Mouse (Mus musculus) neutrophil, adult 5-6 weeks (primary cell): ENCODE results near the gene Hist1h2bl. TPM values are rescaled to one million over a fixed set of nuclear protein-coding genes. Genes with fewer than 3 reads are reported as not detected.
A peak's percentile ranks its signal among the peaks of the same experiment; 100 is the strongest.
"Not testable (repeated sequence)": the region's sequence is repeated elsewhere in the genome, so short reads cannot be mapped to it uniquely, and the experiment has no call there.

Source experiments
- ATAC-seq: fragments of 151-379, 151-347 bp; 2 replicates; pipeline ENCODE4 v1.8.0; 2017; ENCODE audit warnings: mild to moderate bottlenecking, moderate TSS enrichment; ENCODE audit not compliant: insufficient number of reproducible peaks, poor library complexity, low FRiP score, severe bottlenecking; ENCODE audit errors: extremely low read depth
- total RNA-seq: library from RNA; stranded (forward); fragments of 200-1000 nt; gene quantifications from 2 replicates; pipeline ENCODE4 v1.2.3, GENCODE M21; 2017

The Hist1h2bl gene
- total RNA-seq = 14.4 and 16.0 TPM in 2 replicates

DNA sequence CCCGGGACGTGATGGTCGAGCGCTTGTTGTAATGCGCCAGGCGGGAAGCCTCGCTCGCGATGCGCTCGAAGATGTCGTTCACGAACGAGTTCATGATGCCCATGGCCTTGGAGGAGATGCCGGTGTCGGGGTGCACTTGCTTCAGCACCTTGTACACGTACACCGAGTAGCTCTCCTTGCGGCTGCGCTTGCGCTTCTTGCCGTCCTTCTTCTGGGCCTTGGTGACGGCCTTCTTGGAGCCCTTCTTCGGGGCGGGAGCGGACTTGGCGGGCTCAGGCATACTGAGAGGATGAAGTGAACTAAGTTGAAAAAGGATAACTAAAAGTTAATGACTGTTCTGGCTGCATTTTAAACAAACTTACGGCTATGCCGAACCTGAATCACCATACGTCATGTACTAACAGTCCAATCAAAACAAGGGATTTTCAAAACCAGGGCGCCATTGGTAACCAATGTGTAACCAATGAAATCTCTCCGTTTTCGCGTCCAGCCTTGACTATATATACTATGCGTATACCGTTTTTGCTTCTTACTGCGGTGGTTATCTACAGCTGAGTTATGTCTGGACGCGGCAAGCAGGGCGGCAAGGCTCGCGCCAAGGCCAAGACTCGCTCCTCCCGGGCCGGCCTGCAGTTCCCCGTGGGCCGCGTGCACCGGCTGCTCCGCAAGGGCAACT lies at the start of gene Hist1h2bl, which contains the start of gene Hist1h2ai:
Gene Hist1h2bl, minus strand, starts transcription at position 280 of the 676 bp plus-strand sequence.
Gene Hist1h2ai, plus strand, starts transcription at position 559 of the 676 bp plus-strand sequence.
- peak; percentile 85 for ATAC-seq

DNA sequence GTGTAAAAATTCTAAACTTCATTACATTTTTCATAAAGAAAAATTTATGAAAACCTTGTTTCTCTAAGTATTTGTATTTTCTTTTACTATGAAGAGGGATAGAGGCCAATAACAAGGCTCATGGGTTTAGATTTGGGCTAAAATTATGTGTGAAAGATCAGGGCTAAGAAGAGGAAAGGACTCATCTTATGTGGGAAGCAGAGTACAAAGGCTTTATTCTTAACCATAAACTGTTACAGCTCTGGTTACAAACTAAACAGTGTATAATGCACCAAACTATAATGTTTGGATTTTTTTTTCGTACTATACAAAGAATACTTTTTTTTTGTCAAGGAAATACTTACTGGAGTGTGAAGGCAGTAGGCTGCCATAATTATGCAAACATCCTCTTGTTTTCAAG lies 39.8 kb upstream of the Hist1h2bl start:
- no peak for ATAC-seq

DNA sequence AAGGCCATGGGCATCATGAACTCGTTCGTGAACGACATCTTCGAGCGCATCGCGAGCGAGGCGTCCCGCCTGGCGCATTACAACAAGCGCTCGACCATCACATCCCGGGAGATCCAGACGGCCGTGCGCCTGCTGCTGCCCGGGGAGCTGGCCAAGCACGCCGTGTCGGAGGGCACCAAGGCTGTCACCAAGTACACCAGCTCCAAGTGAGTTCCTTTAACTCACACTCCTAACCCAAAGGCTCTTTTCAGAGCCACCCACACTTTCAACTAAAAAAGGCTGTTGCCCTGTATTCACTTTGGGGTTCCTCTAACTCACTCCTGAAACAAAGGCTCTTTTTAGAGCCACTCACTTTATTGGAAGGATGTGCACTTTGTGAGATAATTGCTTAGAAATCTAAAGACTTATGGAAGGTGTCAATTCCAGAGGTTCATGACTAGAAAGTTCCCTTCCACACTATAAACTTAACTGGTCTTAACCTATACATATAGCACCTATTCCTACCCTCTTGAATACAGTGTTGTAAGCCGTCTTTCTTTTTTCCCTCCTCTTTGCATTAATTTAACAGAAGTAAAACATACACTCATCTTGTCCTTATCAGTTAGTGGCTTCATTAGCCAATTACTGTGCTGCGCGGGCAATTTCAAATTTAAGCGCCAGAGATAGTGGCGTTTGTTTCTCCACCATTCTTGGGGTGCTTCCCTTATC lies 38.5 kb upstream of the Hist1h2bl start:
- not testable (repeated sequence) for ATAC-seq

DNA sequence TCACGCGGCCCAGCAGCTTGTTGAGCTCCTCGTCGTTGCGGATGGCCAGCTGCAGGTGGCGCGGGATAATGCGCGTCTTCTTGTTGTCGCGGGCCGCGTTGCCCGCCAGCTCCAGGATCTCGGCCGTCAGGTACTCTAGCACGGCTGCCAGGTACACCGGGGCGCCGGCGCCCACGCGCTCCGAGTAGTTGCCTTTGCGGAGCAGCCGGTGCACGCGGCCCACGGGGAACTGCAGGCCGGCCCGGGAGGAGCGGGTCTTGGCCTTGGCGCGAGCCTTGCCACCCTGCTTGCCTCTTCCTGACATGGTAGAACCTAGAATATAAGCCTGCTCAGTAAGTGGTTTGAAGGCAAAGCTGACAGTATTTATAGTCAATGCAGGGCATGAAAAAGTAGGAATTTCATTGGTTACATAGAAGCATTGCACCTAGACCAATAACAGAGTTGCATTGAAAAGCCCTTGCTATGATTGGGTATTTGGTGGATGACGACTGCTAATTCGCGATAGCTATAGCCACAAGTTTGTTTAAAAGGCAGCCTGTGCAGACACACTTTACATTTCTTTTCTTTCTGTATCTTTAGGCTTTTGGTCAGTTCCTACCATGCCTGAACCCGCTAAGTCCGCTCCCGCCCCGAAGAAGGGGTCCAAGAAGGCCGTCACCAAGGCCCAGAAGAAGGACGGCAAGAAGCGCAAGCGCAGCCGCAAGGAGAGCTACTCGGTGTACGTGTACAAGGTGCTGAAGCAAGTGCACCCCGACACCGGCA lies 37.8 kb upstream of the Hist1h2bl start, which contains the start of the genes Hist1h2ak and Hist1h2bn:
Gene Hist1h2ak, minus strand, starts transcription at position 304 of the 762 bp plus-strand sequence.
Gene Hist1h2bn, plus strand, starts transcription at position 600 of the 762 bp plus-strand sequence.
- peak; percentile 95 for ATAC-seq

DNA sequence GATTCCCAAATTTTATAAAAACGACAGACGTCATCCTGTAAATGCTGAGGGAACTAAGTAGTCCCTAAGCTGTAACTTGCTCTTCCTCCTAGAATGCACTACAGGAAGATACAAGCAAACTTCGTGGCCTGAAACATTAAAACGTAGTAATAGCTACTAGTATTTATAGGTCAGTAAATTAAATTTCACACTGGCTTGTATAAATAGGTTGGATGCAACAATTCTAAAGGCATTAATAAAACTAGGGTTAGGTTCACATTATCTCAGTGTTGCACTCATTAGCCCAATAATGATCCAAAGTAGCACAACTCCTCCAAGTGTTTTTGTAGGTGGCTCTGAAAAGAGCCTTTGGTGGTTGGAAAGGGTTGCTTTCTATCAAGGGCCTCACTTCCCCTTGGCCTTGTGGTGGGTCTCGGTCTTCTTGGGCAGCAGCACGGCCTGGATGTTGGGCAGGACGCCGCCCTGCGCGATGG lies 37.1 kb upstream of the Hist1h2bl start:
- no peak for ATAC-seq

DNA sequence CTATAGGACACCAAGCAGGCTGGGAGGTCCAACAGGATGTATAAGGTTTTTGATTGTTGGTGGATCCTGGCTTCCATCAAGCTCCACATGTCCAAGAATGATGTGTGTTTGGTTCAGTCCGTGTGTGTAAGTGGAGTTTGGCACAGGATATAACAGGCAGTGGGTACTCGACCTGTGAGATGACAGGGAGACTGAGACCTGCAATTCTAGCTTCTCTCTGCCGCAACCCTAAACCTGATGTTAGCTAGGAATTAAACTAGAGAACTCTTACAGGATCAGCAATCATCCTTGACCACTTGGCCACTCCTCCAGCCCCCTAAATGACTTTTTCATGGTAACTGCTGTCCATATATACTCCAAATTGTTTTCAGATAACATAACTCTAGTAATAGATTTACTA lies 36.4 kb upstream of the Hist1h2bl start:
- ATAC-seq = no peak

DNA sequence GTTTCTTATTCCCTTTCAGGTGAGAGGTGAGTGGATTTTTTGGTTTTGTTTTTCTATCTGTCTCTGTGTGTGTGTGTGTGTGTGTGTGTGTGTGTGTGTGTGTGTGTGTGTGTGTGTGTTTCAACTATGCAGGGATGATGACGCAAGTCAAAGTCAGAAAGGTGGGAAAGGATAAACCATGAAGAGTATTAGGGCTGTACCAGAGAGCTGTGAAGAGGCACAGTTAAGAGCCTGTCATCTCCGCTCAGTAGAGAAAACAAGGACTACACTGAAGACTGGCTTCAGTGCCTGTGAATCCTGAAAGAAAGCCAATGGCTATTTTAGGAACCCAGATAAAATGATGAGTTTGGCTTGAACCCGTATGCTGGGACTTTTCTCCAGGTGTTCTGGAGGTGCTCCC lies 35.9 kb upstream of the Hist1h2bl start:
- no peak for ATAC-seq

DNA sequence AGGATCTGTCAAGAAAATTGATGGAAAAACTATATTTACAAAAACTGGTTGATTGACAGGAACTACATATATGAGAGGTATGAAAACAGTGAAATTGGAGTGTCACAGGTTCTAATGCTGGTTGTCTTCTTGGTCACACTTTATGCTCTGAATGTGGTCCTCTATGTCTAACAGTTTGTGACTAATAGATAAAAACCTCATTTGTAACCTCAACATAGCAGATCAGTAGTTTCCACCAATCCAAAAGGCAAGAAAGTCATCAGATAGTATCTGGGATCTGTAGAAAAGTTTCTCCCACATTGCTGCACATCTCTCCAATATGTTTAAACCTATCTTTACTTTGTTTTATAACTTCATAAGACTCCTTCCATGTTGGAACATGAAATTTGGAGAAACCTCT lies 35.5 kb upstream of the Hist1h2bl start:
- ATAC-seq = no peak

DNA sequence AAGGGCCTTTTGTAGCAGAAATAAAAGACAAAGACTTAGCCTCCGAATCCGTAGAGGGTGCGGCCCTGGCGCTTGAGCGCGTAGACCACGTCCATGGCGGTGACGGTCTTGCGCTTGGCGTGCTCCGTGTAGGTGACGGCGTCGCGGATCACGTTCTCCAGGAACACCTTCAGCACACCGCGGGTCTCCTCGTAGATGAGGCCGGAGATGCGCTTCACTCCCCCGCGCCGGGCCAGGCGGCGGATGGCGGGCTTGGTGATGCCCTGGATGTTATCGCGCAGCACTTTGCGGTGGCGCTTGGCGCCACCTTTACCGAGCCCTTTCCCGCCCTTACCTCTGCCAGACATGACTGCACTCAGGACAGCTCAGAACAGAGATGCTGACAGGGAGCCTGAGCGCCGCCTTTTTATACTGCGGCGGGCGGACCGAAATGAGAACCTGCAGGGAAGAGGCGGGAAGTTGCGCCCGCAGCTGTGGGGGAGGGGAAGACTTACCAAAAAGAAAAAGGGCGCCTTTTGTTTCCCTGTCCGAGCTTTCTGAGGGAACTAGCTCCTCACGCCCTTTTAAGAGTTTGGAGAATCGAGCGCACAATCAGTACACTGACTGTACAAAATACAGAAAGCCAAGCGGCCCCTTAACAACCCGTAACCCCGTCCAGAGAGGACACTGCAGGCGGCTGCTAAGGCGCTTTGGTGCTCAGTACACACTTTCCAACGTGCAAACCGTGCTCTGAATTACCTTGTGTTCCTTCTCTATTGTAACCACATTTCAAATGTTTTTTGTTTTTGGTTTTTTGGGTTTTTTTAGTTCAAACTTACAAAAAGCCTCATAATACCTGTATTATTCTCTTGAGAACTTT lies 34.4 kb upstream of the Hist1h2bl start, which contains the start of gene Hist1h4k:
Gene Hist1h4k, minus strand, starts transcription at position 347 of the 859 bp plus-strand sequence.
- peak; percentile 56 for ATAC-seq

DNA sequence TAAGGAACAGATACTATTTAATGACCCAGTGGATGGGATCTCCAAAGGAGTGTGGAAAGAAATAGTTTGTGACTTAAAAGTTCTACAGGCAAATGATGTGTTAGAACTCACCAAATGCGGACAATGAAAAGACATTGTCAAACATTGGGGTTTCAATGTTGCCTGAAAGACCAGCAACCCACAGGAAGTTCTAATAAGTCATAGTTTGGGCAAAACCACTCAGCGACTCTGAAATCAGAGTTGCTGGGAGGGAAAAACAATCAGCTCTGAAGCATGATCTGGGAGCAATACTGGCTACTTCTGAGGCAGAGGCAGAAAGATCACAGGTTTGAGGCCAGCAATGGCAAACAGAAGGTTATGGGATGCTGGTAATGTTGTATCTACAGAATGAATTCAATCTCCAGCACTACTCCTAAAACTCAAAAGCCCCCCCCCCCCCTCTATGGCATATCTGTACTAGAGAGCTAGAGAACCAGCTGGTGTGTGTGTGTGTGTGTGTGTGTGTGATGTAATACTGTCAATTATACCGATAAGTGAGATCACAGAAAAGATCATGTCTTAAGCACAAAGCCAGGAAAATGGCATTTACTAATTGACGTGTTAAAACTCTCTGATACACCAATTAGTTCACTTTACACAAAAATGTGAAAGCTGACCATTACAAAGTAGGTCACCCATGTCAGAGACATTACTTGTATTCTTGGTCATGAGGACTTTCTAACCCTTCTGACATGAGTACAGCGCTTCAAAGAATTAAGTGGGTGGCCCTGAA lies 33.6 kb upstream of the Hist1h2bl start:
- ATAC-seq = no peak

DNA sequence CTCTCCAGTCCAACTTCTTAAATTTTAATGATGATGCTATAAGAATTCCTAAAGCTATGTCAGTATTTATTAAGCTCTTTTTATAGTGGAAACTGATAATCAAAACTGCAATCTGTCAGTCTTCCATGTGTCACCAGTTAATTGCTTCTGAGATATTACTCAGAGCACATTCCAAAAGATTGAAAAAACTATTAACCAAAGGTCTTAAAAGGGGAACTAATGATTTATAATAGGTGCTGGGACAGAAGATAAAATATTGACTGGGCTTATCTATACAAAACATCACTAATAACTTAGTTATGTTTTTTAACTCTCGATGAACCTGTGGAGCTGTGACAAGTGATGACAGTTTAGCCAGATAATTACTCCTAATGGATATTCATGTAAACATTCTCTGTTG lies 29.1 kb upstream of the Hist1h2bl start:
- no peak for ATAC-seq

DNA sequence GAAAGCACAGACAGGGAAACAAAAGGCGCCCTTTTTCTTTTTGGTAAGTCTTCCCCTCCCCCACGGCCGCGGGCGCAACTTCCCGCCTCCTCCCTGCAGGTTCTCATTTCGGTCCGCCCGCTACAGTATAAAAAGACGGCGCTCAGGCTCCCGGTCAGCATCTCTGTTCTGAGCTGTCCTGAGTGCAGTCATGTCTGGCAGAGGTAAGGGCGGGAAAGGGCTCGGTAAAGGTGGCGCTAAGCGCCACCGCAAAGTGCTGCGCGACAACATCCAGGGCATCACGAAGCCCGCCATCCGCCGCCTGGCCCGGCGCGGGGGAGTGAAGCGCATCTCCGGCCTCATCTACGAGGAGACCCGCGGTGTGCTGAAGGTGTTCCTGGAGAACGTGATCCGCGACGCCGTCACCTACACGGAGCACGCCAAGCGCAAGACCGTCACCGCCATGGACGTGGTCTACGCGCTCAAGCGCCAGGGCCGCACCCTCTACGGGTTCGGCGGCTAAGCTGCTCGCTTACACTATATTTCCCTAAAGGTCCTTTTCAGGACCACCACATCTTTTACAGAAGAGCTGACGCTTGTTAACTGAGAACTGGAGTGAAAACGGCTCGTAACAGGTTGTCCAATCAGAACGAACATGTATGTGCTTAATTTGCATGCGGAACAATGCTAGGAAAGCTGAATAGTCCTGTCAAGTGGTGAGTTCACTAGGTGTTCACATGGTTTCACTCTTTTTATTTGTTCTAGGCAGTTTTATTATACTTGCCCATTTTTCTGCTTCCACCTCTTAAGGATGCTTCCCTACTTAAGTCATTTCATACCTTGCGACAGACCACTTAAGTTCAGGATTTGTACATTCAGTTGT lies 19.2 kb upstream of the Hist1h2bl start, which contains the start of gene Hist1h4j:
Gene Hist1h4j, plus strand, starts transcription at position 159 of the 862 bp plus-strand sequence.
- ATAC-seq = peak; percentile 55

DNA sequence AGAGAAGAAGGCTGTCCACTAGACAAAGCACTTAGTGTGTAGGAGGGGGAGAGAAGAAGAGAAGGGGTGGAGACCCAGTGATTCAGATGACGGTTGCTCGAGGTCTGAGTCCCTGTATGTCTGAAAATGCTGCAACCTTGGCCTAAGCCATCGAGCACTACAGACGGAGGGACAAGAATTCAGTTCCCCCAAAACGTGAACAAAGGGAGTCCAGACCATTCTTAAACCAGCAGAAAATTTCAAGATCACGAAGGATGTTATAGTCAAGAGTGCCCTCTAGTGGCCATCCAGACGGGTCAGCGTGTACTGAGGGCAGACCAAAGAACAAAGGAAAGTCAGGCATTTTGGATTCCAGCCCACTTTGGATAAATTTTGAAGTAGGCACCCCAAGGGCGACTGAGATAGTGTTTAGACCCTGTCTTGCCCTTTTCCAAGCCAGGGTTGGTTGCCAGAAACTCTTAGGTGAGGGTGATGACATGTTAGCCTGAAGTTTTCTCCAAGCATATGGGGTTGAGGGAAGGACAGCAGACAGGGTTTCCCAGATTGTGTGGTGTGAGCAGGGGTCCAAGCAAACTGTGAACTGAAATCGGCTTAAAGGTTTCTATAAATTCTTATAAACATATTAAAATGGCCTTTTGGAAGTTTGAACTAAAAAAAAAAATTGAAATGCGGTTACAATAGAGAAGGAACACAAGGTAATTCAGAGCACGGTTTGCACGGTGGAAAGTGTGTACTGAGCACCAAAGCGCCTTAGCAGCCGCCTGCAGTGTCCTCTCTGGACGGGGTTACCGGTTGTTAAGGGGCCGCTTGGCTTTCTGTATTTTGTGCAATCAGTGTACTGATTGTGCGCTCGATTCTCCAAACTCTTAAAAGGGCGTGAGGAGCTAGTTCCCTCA lies 18.3 kb upstream of the Hist1h2bl start:
- peak; percentile 81 for ATAC-seq

DNA sequence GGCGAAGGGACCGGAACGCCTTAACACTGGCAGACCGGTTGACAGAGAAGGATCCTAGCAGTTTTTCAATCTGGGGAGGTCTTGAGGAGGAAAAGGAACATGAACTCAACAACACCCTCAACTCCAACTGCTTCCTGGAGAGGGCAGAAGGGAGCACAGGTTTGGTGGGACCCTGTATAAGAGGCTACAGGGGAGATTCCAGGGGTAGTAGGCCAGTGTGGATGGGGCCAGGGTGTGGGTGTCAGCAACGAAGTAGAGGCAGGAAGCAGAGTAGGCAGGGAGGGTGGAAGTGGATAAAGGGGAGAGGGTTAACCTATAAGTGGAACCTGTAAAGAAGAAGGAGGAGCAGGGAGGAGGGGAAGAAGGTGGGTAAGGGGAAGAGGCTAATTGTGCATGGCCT lies 17.5 kb upstream of the Hist1h2bl start:
- ATAC-seq = no peak

DNA sequence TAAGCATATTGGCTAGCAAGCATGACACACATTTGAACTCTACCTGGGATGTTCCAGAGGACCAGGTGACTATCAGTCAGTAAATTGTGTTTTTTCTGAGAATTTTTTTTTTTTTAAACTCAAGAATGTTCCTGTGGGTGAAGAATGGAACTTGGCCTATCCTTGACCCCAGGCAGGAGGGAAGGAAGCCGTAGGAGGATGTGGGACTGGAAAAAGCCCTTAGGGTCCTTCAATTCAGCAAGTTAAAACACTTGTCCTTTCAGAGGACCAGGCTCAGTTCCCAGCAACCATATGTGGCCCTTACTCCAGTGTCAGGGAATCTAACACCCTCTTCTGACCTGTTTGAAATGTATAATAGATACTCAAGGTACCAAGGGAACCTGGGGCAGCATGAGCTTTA lies 13.6 kb upstream of the Hist1h2bl start:
- no peak for ATAC-seq
